Mouse (Mus musculus): ENCODE results near the gene Sdr42e1.

Sdr42e1 gene

DNA sequence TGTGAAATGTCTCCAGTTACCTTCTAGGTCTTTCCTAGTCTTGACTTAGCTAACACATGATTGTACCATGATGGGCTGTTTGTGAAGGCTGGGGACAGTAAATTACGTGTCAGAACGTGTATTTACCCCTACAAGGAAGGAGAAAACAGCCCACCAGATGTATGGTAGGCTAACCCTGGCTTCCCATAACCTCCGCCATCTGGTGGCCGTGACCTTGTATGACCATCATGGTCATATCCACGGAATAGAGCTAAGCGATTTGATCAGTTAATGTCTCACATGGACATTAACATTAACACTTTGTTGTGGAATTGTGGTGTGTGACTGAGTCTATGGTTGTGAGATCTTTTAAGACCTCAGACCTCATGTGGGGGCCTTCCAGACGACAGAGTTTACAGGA lies 14.5 kb downstream of the Sdr42e1 start:
- no peak for DNase-seq

DNA sequence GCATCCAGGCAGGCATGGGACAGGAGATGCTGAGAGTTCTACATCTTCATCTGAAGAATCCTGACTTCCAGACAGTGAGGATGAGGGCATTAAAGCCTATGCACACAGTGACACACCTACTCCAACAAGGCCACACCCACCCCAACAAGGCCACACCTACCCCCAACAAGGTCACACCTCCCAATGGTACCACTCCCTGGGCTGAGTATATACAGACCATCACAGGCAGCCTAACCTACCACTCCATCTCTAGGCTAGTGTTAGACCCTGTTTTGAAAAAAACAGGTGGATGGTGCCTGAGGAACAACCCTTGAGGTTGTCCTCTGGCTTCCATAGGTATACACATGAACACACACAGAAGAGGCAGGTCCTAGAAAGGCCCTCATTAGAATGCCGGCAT lies 21.2 kb downstream of the Sdr42e1 start:
- no peak for DNase-seq

DNA sequence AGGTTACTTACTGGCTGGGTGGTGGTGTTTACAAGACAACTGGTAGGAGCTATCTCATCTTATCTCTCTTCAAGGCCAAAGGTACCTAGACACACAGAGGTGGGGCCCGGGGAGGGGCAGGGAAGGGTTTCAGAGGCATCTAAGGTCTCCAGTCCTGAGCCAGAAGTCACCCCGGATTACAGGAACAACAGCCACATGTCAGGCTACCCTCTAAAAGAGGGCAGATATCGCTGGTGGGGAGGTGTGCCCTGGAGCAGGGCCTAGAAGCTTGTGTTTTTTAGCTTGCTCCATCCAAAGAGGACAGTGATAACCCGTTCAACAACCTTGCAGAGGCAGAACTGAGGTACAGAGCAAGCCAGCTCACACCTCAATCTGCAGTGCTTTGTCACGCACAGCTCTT lies 27.0 kb downstream of the Sdr42e1 start:
- DNase-seq, result no peak

DNA sequence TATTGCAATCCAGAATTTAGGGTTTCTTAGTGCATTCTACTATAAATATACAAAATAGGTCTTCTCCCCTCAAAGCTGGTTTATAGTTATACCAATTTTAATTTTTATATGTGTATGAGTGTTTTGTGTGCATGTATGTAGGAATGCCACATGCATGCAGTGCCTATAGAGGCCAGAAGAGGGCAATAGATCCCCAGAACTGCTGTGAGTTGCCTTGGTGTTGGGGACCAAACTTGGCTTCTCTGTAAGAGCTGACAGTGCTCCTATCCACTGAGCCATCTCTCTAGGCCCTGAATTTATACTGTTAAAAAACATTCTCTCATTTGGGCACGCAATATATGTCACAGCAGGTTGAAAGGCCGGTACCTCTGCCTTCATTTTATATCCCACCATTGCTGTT lies 27.5 kb downstream of the Sdr42e1 start:
- peak; percentile 52 for DNase-seq

DNA sequence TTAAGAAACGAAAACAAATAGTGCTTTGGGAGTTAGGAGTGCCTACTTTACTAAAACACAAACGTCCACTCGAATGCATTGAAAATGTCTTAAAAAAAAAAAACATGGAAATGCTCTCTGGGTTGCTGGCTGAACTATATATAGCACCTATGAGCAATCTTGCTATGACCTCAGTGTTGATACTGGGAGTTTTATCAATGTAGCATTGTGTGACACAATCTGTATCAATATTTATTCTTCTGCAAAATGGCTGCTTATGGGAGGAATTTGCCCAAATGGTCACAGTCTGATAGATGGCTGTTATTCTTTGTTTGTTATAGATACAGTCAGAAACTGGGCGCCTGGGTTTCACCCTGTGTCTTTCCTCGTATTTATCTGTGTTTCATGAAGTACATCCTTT lies 28.0 kb downstream of the Sdr42e1 start:
- no peak for DNase-seq

DNA sequence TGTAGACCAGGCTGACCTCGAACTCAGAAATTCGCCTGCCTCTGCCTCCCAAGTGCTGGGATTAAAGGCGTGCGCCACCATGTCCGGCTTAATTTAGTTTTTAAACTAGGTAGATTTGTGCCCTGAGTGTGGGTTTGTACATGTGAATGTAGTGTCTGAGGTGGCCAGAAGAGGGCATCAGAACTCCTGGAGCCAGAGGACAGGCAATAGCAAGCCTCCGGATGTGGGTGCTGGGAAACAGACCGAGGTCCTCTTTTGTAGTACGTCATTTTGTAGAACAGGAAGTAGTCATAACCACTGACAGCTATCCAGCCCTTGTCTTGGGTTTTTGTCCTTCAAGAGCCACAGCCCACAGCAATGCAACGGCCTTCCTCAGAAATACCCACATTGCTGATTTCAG lies 33.9 kb downstream of the Sdr42e1 start:
- no peak for DNase-seq

DNA sequence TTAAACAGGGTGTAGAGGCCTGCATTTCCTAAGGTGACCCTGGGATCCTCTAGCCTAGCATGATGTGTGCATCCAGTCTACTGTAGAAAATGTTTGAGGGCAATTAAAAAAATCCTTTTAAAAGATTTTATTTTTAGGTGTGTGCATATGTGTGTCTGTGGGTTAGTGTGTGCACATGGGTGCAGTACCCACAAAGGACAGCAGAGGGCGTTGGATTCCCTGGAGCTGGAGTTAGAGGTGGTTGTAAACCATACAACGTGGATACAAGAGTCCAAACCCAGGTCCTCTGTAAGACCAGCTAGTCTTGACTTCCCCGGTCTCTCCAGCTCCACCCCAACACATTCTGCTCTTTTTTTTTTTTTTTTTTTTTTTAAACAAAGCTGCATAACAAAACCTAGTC lies 36.0 kb downstream of the Sdr42e1 start:
- DNase-seq, result no peak

DNA sequence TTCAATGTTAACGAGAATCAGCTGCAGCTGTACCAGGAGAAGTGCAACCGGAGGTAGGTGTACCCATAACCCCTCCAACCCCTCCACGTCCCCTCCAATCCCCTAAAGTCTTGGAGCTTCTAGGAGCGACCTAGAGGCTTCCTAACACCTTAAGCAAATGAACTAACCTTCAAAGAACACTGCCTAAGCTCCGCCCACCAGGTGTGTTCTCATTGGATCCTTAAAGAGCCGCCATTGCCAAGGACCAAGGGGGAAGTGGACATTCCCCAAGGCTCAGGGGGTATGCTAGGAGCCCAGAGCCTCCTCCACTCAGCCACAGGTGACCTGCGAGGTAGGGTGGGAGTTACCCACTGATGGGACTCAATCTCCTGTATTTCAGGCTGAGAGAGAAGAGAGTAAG lies 39.1 kb downstream of the Sdr42e1 start:
- no peak for DNase-seq

DNA sequence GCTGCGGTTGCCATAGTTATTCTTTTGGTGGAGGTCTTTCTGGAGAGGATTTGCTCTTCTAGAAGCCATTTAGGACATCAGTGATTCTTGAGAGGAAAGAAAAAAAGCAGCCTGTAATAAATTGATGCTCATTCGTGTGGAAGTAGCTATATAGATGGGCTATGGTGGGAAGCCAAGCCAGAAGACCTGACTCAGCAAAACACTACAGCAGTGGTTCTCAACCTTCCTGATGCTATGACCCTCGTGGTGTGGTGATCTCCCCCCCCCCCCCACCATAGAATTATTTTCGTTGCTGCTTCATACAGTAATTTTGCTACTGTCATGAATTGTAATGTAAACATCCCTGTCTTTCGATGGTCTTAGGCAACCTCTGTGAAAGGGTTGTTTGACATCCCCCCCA lies 41.0 kb downstream of the Sdr42e1 start:
- no peak for DNase-seq

DNA sequence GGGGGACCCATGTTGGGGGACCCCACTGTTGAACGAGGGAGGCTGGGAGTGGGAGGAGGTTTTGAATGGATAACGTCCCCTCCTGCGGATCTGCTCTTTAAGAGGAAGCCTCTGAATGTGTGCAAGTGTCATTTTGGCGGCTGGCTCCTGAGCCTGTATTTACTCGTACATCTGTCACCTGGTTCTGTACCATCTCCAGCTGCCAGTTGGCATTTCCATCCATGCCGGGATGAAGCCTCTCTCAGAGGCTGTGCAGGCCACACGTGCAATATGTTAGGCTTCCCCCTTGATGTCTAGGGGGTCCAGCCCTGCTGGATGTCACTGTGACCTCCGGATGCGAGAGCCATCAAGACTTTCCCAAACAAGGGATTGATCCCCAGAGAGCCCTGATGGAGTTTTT lies 46.4 kb downstream of the Sdr42e1 start:
- DNase-seq, result no peak

DNA sequence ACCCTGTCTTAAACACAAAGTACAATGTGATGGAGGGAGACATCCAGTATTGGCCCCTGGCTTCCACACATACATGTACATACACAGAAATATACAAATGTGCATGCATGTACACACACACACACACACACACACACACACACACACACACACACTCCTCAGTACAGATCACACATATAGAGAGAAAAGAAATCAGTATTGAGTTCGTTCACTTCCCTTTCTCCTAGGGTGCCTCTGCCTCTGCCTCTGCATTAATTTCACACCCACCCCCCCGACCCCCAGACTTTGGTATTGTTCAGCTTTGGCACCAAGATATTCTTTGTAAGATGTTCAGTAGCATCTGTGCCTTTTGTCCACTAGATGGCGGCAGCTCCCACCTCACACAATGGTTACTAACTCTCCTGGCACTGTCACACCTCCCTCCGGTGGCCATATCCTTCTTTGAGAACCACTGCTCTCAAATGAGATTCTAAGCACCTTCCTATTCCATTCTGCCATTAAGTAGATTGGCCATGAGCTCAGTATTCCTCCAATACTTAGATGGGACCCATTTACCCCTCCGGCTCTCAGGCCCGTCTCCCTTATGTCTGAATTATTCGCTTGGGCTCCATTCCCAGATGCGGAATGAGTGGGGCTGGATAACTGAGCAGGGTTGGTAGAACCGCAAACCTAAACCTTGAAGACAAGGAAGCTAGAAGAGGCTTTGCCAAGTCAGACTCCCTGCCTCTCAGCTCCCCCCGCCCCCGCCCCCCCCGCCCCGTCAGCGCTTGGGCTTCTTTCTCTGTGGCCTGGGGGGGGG lies 47.2 kb downstream of the Sdr42e1 start:
- peak; percentile 30 for DNase-seq

DNA sequence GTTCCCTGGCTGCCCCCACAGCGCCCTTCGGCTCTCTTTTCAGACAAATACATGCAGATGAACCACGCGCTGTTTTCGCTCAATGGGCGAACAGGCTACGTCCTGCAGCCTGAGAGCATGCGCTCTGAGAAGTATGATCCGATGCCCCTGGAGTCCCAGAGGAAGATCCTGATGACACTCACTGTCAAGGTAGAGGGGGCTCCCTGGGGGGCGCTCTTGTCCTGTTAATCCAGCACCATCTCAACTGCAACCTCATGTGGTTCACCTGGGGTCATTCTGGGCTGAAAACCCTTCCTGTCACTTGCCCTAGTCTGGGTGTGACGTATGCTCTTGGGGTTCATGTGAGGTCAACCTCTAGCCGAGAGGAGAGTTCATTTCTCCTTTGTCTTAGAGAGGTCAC lies 60.6 kb downstream of the Sdr42e1 start:
- DNase-seq, result no peak
